Mouse (Mus musculus): ENCODE measurements at regions not wholly inside any gene's neighbourhood (a gene's known extent, or its start where the extent isn't known, plus 50 kb on each side); places are given as distances from the start of the nearest gene placed in this dataset.
A peak's percentile ranks its signal among the peaks of the same experiment; 100 is the strongest.

GRCm38 (mm10) chr16:79718230-79718629, 627.3 kb upstream of the Tmprss15 start:
- peak; percentile 84 for DNase-seq

GRCm38 (mm10) chr16:79692444-79692843, 601.5 kb upstream of the Tmprss15 start:
- DNase-seq: no peak

- DNase-seq: no peak
These were observed 560.4 kb upstream of the Tmprss15 start for GRCm38 (mm10) chr16:79651162-79651741.

- DNase-seq: no peak
These were observed 550.0 kb upstream of the Tmprss15 start for GRCm38 (mm10) chr16:79640898-79641297.

- no peak for DNase-seq
These were observed 536.2 kb upstream of the Tmprss15 start for GRCm38 (mm10) chr16:79627139-79627538.

GRCm38 (mm10) chr16:79611002-79611401, 520.1 kb upstream of the Tmprss15 start:
- DNase-seq: no peak

GRCm38 (mm10) chr16:79590891-79591290, 500.0 kb upstream of the Tmprss15 start:
- no peak for DNase-seq

GRCm38 (mm10) chr16:79585745-79586144, 494.8 kb upstream of the Tmprss15 start:
- DNase-seq: no peak

GRCm38 (mm10) chr16:79570867-79571266, 480.0 kb upstream of the Tmprss15 start:
- no peak for DNase-seq

GRCm38 (mm10) chr16:79534370-79534769, 443.5 kb upstream of the Tmprss15 start:
- DNase-seq: no peak

- DNase-seq: no peak
These were observed 401.6 kb upstream of the Tmprss15 start for GRCm38 (mm10) chr16:79492493-79492892.

GRCm38 (mm10) chr16:79450871-79451270, 360.0 kb upstream of the Tmprss15 start:
- peak; percentile 35 for DNase-seq

- peak; percentile 80 for DNase-seq
These were observed 358.8 kb upstream of the Tmprss15 start for GRCm38 (mm10) chr16:79449732-79450131.

- DNase-seq: no peak
These were observed 316.5 kb upstream of the Tmprss15 start for GRCm38 (mm10) chr16:79407385-79407784.

GRCm38 (mm10) chr16:79406216-79406615, 315.3 kb upstream of the Tmprss15 start:
- DNase-seq: no peak

GRCm38 (mm10) chr16:79404064-79404463, 313.2 kb upstream of the Tmprss15 start:
- no peak for DNase-seq

- no peak for DNase-seq
These were observed 309.2 kb upstream of the Tmprss15 start for GRCm38 (mm10) chr16:79400100-79400499.

GRCm38 (mm10) chr16:79398476-79398875, 307.6 kb upstream of the Tmprss15 start:
- DNase-seq: no peak

GRCm38 (mm10) chr16:79394425-79394824, 303.5 kb upstream of the Tmprss15 start:
- no peak for DNase-seq

GRCm38 (mm10) chr16:79386421-79386820, 295.5 kb upstream of the Tmprss15 start:
- no peak for DNase-seq

- no peak for DNase-seq
These were observed 259.2 kb upstream of the Tmprss15 start for GRCm38 (mm10) chr16:79350127-79350526.

- no peak for DNase-seq
These were observed 251.6 kb upstream of the Tmprss15 start for GRCm38 (mm10) chr16:79342453-79342852.

- DNase-seq: peak; percentile 64
These were observed 245.5 kb upstream of the Tmprss15 start for GRCm38 (mm10) chr16:79336416-79336815.

GRCm38 (mm10) chr16:79336016-79336415, 245.1 kb upstream of the Tmprss15 start:
- no peak for DNase-seq

GRCm38 (mm10) chr16:79313301-79313700, 222.4 kb upstream of the Tmprss15 start:
- DNase-seq: no peak

Measured in cerebellum, adult 9-11 months (tissue).